Mouse (Mus musculus): Measurements from ENCODE around the gene Pygm.

- TF ChIP-seq CTCF (IDR thresholded peaks at IDR 0.05; ENCODE audit: low read depth) (no peak), EP300 (optimal IDR thresholded peaks at IDR 0.05) (no peak)
Observed at GRCm38 (mm10) chr19:6380411-6381166, 3.6 kb upstream of the Pygm start.

Data from stomach, postnatal 0 days (tissue).